Mouse (Mus musculus): ENCODE measurements around the gene Pomgnt1. TPM values are rescaled to one million over a fixed set of nuclear protein-coding genes. Genes with fewer than 3 reads are reported as not detected.

Pomgnt1 gene
- polyA plus RNA-seq, 1 experiment from 2014 or later = 62.6 TPM

GRCm38 (mm10) chr4:116105278-116105677 is 18.4 kb upstream of the Pomgnt1 start:
- ATAC-seq (ENCODE audit: low FRiP score) = no peak
- Histone ChIP-seq H3K4me1 (replicated peaks) (no peaks in the 10 kb centered on the region), H3K4me3 (no peak overlapping the region), H3K4me2 (no peak overlapping the region), H3K27ac (no peak overlapping the region), H3K9me3 (no peaks in the 10 kb centered on the region), H3K36me3 (peaks cover 14% of the 10 kb centered on the region), H3K27me3 (no peaks in the 10 kb centered on the region), H3K9ac (no peak overlapping the region)
- 94% methylated on average over 5 of the region's 5 CpGs for WGBS

DNA sequence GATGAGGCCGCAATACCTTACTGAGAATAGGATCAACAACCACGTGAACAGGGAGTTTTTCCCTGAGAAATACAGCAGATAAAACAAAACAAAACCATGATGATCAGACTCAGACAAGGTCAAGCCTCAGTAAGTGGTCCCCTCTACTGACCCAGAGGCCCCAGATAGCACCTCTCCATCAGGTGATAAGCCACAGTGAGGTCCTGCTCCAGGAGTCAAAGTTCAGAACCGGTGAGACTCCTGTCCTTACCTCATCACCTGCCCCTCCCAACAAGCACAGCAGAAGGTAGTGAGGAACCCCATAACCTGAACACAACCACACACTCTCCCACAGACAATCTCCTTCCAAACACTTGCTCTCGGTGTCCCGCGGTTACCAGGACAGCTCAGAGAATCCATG is 12.9 kb upstream of the Pomgnt1 start:
- H3K27me3 ChIP-seq = no peaks in the 10 kb centered on the region
- H3K9me3 ChIP-seq = no peaks in the 10 kb centered on the region
- H3K36me3 ChIP-seq = peaks cover 8% of the 10 kb centered on the region; the same call in 1 of the 2 replicates
- H3K4me2 ChIP-seq = no peak overlapping the region
- ATAC-seq (ENCODE audit: low FRiP score) = no peak
- H3K9ac ChIP-seq = no peak overlapping the region
- H3K4me1 ChIP-seq (replicated peaks) = no peaks in the 10 kb centered on the region
- no peak overlapping the region for H3K27ac ChIP-seq
- 94% methylated on average over 6 of the region's 6 CpGs for WGBS
- H3K4me3 ChIP-seq = no peak overlapping the region

GRCm38 (mm10) chr4:116111486-116111885 is 12.2 kb upstream of the Pomgnt1 start:
- Histone ChIP-seq H3K4me3 (no peak overlapping the region), H3K27me3 (no peaks in the 10 kb centered on the region), H3K4me1 (replicated peaks) (no peaks in the 10 kb centered on the region), H3K36me3 (peaks cover 8% of the 10 kb centered on the region; the same call in 1 of the 2 replicates), H3K9ac (no peak overlapping the region), H3K27ac (no peak overlapping the region), H3K9me3 (no peaks in the 10 kb centered on the region), H3K4me2 (no peak overlapping the region)
- no peak for ATAC-seq (ENCODE audit: low FRiP score)
- 60% methylated on average over 2 of the region's 2 CpGs for WGBS

DNA sequence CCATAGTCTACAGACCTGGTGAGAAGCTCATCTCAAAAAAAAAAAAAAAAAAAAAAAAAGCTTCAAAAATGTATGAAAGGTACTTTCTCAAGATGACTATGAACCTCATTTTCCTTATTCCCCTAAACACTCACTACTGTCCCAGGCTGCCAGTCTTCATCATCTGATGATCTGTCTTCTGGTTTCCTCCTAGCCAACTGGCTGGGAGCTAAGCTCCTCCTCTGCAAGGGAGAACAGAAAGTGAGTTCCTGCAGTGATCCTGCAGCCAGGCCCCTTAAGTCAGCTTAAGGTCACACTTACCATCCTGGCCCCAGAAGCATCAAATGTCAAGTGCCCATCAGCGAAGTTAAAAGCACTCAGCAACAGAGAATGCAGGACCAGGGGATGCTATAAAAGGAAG is 878 bp upstream of the Pomgnt1 start:
- H3K4me2 ChIP-seq = peak overlapping the region; percentile 70
- no peak for ATAC-seq (ENCODE audit: low FRiP score)
- no peaks in the 10 kb centered on the region for H3K9me3 ChIP-seq
- 8% methylated on average over 1 of the region's 1 CpGs for WGBS
- no peaks in the 10 kb centered on the region for H3K27me3 ChIP-seq
- H3K4me3 ChIP-seq = peak overlapping the region; percentile 54
- H3K9ac ChIP-seq = peak overlapping the region; percentile 74
- no peak overlapping the region for H3K27ac ChIP-seq
- H3K4me1 ChIP-seq (replicated peaks) = peaks cover 20% of the 10 kb centered on the region
- no peaks in the 10 kb centered on the region for H3K36me3 ChIP-seq

DNA sequence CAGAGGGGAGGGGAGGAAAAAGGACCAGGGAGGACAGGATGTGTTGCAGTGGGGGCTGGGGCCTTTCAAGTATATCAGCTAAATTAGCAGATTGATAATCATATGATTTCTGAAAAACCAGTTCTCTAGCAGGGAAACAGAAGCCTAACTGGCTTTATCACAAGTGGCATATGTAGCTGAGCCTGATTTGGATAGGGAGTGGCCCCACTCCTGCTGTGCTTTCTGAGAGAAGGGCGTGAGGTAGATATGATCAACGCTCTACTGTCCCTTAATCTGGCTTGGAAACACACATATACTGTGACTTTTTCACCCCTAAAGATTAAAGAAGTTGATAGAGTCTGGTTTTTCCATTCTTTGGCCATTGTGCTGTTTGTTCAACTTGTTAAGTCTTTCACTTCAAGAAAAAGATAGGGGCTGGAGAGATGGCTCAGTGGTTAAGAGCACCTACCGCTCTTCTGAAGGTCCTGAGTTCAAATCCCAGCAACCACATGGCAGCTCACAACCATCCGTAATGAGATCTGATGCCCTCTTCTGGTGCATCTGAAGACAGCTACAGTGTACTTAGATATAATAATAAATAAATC is 2.3 kb downstream of the Pomgnt1 start:
- no peak overlapping the region for H3K4me2 ChIP-seq
- H3K4me3 ChIP-seq = no peak overlapping the region
- WGBS = 96% methylated on average over 4 of the region's 4 CpGs
- H3K4me1 ChIP-seq (replicated peaks) = peaks cover 20% of the 10 kb centered on the region
- H3K36me3 ChIP-seq = no peaks in the 10 kb centered on the region
- ATAC-seq (ENCODE audit: low FRiP score) = no peak
- no peaks in the 10 kb centered on the region for H3K9me3 ChIP-seq
- H3K27ac ChIP-seq = no peak overlapping the region
- no peaks in the 10 kb centered on the region for H3K27me3 ChIP-seq
- H3K9ac ChIP-seq = no peak overlapping the region

- Histone ChIP-seq H3K27ac (peak overlapping the region; percentile 35; the same call in 1 of the 2 replicates), H3K9me3 (no peaks in the 10 kb centered on the region), H3K4me2 (no peak overlapping the region), H3K4me3 (no peak overlapping the region), H3K4me1 (replicated peaks) (peaks cover 17% of the 10 kb centered on the region), H3K27me3 (no peaks in the 10 kb centered on the region), H3K36me3 (no peaks in the 10 kb centered on the region), H3K9ac (peak overlapping the region; percentile 51)
- whole genome bisulfite sequencing = 56% methylated on average over 6 of the region's 6 CpGs
- no peak for ATAC-seq (ENCODE audit: low FRiP score)
Observed at GRCm38 (mm10) chr4:116127956-116128355, 4.3 kb downstream of the Pomgnt1 start.

- H3K27me3 ChIP-seq = no peaks in the 10 kb centered on the region
- 82% methylated on average over 4 of the region's 4 CpGs for WGBS
- no peak for ATAC-seq (ENCODE audit: low FRiP score)
- no peaks in the 10 kb centered on the region for H3K9me3 ChIP-seq
- no peak overlapping the region for H3K27ac ChIP-seq
- H3K4me1 ChIP-seq (replicated peaks) = no peaks in the 10 kb centered on the region
- H3K4me3 ChIP-seq = no peak overlapping the region
- no peak overlapping the region for H3K4me2 ChIP-seq
- H3K9ac ChIP-seq = 0 out of 2 replicates have a peak overlapping the region, but pooled peaks have one; percentile 31
- H3K36me3 ChIP-seq = no peaks in the 10 kb centered on the region
Observed at GRCm38 (mm10) chr4:116133126-116133525, 9.5 kb downstream of the Pomgnt1 start.

GRCm38 (mm10) chr4:116134990-116135389 is 11.3 kb downstream of the Pomgnt1 start:
- no peaks in the 10 kb centered on the region for H3K36me3 ChIP-seq
- H3K4me2 ChIP-seq = no peak overlapping the region
- H3K4me3 ChIP-seq = no peak overlapping the region
- ATAC-seq (ENCODE audit: low FRiP score) = no peak
- no peak overlapping the region for H3K9ac ChIP-seq
- no peak overlapping the region for H3K27ac ChIP-seq
- no peaks in the 10 kb centered on the region for H3K9me3 ChIP-seq
- H3K27me3 ChIP-seq = no peaks in the 10 kb centered on the region
- H3K4me1 ChIP-seq (replicated peaks) = no peaks in the 10 kb centered on the region
- 40% methylated on average over 2 of the region's 2 CpGs for WGBS

GRCm38 (mm10) chr4:116137421-116137996 is 13.9 kb downstream of the Pomgnt1 start:
- H3K36me3 ChIP-seq = no peaks in the 10 kb centered on the region
- H3K9ac ChIP-seq = no peak overlapping the region
- no peak overlapping the region for H3K27ac ChIP-seq
- WGBS = 59% methylated on average over 13 of the region's 13 CpGs
- ATAC-seq (ENCODE audit: low FRiP score) = no peak
- no peak overlapping the region for H3K4me2 ChIP-seq
- no peak overlapping the region for H3K4me3 ChIP-seq
- H3K9me3 ChIP-seq = no peaks in the 10 kb centered on the region
- H3K4me1 ChIP-seq (replicated peaks) = no peaks in the 10 kb centered on the region
- H3K27me3 ChIP-seq = peaks cover 11% of the 10 kb centered on the region; the same call in 1 of the 2 replicates

DNA sequence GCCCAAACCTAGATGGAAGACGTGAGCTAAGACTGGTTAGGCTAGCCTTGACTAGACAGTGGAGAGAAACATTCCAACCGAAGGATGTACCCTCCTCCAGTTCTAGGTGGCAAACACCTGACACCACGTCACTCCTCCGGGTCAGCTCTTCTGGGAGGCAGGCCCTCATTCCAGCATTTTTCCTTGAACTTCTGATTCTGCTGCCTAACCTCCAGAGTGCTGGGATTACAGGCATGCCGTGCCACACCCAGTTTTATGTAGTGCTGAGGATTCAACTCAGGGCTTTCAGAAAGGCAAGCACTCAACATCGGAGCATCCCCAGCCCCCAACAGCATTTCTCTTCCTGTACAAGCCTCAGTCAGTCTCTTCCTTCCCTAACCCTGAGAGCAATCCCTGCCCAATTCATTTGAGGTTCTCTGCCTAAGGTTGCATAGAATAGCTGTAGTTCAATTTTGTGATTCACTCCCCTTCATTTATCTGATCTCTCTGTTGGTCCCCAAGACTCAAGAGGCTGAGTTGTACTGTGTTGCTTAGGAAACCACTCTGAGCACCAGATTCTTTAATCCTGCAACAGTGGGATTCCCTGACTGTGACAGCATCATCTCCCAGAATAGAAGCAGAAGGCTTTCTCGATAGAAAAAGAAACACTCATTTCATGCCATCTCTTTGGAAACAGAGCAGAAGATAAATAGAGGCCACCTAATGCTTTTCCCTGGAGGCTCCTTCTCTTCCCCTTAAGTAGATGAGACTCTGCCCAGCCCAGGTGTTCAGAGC is 17.3 kb downstream of the Pomgnt1 start:
- H3K9ac ChIP-seq = no peak overlapping the region
- H3K27me3 ChIP-seq = peaks cover 26% of the 10 kb centered on the region
- no peak overlapping the region for H3K27ac ChIP-seq
- no peak overlapping the region for H3K4me3 ChIP-seq
- H3K9me3 ChIP-seq = no peaks in the 10 kb centered on the region
- WGBS = 81% methylated on average over 7 of the region's 7 CpGs
- peaks cover 22% of the 10 kb centered on the region for H3K4me1 ChIP-seq (replicated peaks)
- H3K36me3 ChIP-seq = no peaks in the 10 kb centered on the region
- ATAC-seq (ENCODE audit: low FRiP score) = no peak
- no peak overlapping the region for H3K4me2 ChIP-seq

DNA sequence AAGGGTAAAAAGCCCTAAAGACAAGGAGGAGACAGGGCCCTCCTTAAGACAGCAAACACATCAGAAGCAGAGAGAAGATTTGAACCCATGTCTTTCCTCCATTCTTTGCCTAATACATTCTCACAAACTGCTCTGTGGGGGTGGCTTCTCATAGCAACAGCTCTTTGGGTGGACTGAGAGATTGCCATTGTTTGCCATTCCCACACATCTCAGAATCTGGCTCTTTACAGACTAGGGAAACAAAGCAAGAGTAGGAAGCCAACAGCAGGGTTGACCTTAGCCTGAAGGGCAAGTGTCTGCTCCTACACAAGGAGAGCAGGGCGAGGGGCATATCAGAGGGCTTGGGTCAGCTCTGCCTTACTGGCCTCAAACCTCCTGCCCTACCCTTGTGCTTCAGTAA is 18.1 kb downstream of the Pomgnt1 start:
- no peaks in the 10 kb centered on the region for H3K9me3 ChIP-seq
- H3K27ac ChIP-seq = no peak overlapping the region
- H3K4me2 ChIP-seq = no peak overlapping the region
- peaks cover 22% of the 10 kb centered on the region for H3K4me1 ChIP-seq (replicated peaks)
- ATAC-seq (ENCODE audit: low FRiP score) = no peak
- H3K4me3 ChIP-seq = no peak overlapping the region
- H3K9ac ChIP-seq = no peak overlapping the region
- no peaks in the 10 kb centered on the region for H3K36me3 ChIP-seq
- 62% methylated on average over 1 of the region's 1 CpGs for WGBS
- peaks cover 26% of the 10 kb centered on the region for H3K27me3 ChIP-seq

GRCm38 (mm10) chr4:116142269-116142668 is 18.6 kb downstream of the Pomgnt1 start:
- Histone ChIP-seq H3K36me3 (no peaks in the 10 kb centered on the region), H3K4me3 (no peak overlapping the region), H3K27me3 (peaks cover 26% of the 10 kb centered on the region), H3K4me2 (no peak overlapping the region), H3K9me3 (no peaks in the 10 kb centered on the region), H3K4me1 (replicated peaks) (peaks cover 22% of the 10 kb centered on the region), H3K9ac (no peak overlapping the region), H3K27ac (no peak overlapping the region)
- ATAC-seq (ENCODE audit: low FRiP score) = no peak
- 58% methylated on average over 7 of the region's 7 CpGs for WGBS
